Mouse (Mus musculus): ENCODE results near the gene Pdzd7. TPM values are rescaled to one million over a fixed set of nuclear protein-coding genes. Genes with fewer than 3 reads are reported as not detected.

Pdzd7 gene
- polyA plus RNA-seq, 1 experiment, result 5.0 TPM

DNA sequence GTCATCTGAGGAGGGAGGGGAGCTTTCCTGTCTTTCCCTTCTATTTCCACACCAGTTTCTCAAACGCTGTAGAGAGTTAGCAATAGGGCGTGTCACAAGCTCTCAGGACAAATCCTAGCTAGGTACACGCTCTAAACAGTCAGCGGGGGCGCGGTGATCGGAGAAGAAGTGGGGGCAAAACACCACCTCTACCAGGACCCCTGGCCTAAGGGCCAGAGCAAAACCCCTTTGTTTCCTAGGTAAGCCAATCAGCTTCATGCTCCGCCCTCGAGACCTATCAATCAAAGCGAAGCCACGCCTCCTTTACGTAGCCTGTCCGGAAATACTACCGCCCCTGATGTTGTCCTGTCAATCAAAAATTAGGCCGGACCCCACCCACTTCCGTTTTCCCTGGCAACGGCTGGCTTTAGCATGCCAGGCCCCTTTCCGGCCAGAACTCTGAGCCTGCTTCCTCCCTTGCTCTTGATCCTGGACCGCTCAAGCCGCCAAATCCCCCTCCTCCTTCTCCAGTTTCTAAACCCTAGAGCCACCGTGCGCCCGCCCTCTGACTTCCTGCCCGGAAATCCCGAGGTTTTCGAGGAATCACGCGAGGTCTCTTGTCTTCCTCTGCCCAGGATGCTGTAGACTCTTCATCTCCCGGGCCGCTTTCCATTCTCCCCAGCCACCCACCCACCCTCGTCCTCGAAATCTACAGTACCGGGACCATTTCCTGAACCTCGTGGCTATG lies 12.8 kb upstream of the Pdzd7 start:
- H3K4me2 ChIP-seq (ENCODE audit: low read depth), result peak overlapping the region; percentile 80
- H3ac ChIP-seq (ENCODE audit: control insufficient read depth, insufficient read length), result peak overlapping the region; percentile 22
- peak overlapping the region; percentile 47 for H3K4me3 ChIP-seq
- TF ChIP-seq MYOD1 (IDR thresholded peaks at IDR 0.05; ENCODE audit: control insufficient read depth in 1 of 3, insufficient read length in 2 of 3, low read depth in 2 of 3) (no peak), POLR2A (IDR thresholded peaks at IDR 0.05; ENCODE audit: insufficient read length, low read depth) (peak; percentile 49), POLR2AphosphoS2 (IDR thresholded peaks at IDR 0.05; ENCODE audit: insufficient read length, low read depth) (peak; percentile 46), USF1 (IDR thresholded peaks at IDR 0.05; ENCODE audit: low read depth) (no peak), MYOG (IDR thresholded peaks at IDR 0.05; ENCODE audit: control insufficient read depth in 1 of 3, insufficient read depth in 1 of 3, insufficient read length in 2 of 3, low read depth in 2 of 3) (no peak), TCF3 (IDR thresholded peaks at IDR 0.05; ENCODE audit: insufficient read length, low read depth) (no peak), REST (IDR thresholded peaks at IDR 0.05; ENCODE audit: insufficient read depth, insufficient read length) (no peak)
- H3K79me2 ChIP-seq (ENCODE audit: control insufficient read depth, insufficient read depth), result no peaks in the 10 kb centered on the region
- H3K27me3 ChIP-seq (ENCODE audit: control insufficient read depth, insufficient read depth, insufficient read length), result no peaks in the 10 kb centered on the region
- no peaks in the 10 kb centered on the region for H3K36me3 ChIP-seq (ENCODE audit: control insufficient read depth, insufficient read depth)

DNA sequence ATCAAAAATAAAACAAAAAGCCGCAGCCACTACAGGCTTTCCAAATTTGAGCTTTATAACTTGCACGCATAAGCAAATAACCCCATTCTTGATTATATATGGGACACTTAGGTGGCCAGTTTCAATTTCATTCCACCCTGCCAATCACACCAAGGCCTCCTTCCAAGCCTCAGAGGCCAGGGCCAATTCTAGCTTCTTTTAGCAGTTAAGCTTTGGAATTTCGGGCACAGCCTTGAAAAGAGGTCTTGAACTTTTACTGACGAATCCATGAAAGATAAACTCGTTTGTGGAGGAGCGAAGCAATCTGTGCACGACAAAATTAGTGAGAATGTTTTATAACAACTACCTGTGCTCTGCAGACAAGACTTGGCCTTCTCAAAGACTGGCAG lies 12.2 kb upstream of the Pdzd7 start:
- Histone ChIP-seq H3K4me3 (peak overlapping the region; percentile 47), H3ac (ENCODE audit: control insufficient read depth, insufficient read length) (no peak overlapping the region), H3K79me2 (ENCODE audit: control insufficient read depth, insufficient read depth) (no peaks in the 10 kb centered on the region), H3K27me3 (ENCODE audit: control insufficient read depth, insufficient read depth, insufficient read length) (no peaks in the 10 kb centered on the region), H3K36me3 (ENCODE audit: control insufficient read depth, insufficient read depth) (peaks cover under 1% of the 10 kb centered on the region), H3K4me2 (ENCODE audit: low read depth) (peak overlapping the region; percentile 80)
- TF ChIP-seq MAX (IDR thresholded peaks at IDR 0.05; ENCODE audit: low read depth) (no peak), REST (IDR thresholded peaks at IDR 0.05; ENCODE audit: insufficient read depth, insufficient read length) (no peak), TCF12 (IDR thresholded peaks at IDR 0.05; ENCODE audit: insufficient read depth, poor library complexity, severe bottlenecking) (no peak), MYOD1 (IDR thresholded peaks at IDR 0.05; ENCODE audit: control insufficient read depth in 1 of 3, insufficient read length in 2 of 3, low read depth in 2 of 3) (no peak), TCF3 (IDR thresholded peaks at IDR 0.05; ENCODE audit: insufficient read length, low read depth) (no peak), SRF (IDR thresholded peaks at IDR 0.05; ENCODE audit: control insufficient read depth, insufficient read length, low read depth) (no peak), POLR2AphosphoS2 (IDR thresholded peaks at IDR 0.05; ENCODE audit: insufficient read length, low read depth) (no peak), MYOG (IDR thresholded peaks at IDR 0.05; ENCODE audit: control insufficient read depth in 1 of 3, insufficient read depth in 1 of 3, insufficient read length in 2 of 3, low read depth in 2 of 3) (no peak), E2F4 (IDR thresholded peaks at IDR 0.05; ENCODE audit: insufficient read depth) (no peak), POLR2A (IDR thresholded peaks at IDR 0.05; ENCODE audit: insufficient read length, low read depth) (no peak), CEBPB (IDR thresholded peaks at IDR 0.05; ENCODE audit: insufficient read depth, poor library complexity, severe bottlenecking) (no peak), USF1 (IDR thresholded peaks at IDR 0.05; ENCODE audit: low read depth) (no peak)

DNA sequence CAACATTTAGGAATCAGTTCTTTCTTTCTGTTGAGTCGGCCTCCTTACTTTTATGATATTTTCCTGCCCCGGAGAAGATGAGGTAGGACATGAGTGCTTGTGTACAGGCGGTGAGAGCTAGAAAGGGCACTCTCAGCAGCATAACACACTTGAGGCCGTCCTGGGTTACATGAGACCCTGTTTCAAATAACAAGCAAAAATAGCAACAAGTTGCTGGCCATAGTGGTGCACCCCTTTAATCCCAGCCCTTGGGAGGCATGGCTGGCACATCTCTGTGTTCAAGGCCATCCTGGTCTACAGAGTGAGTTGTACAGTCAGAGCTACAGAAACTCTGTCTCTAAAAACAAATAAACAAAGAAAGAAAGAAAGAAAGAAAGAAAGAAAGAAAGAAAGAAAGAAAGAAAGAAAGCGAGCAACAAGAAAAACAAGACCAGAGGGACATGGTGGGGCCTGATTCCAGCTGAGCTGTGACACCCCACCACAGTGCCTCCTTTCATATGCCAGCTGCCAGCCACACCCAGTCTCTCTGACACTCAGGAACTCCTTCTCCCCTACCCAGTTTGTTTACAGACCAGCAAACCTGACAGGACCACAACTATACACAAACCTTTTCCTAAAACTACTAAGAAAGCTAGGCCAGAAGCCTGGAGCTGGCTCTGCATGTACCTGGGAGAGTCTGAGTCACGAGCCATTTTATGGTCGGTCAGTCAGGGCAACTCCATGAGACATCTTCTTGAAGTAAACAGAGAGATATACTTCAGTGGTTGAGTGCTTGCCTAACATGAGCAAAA lies 11.6 kb upstream of the Pdzd7 start:
- peaks cover 6% of the 10 kb centered on the region for H3K36me3 ChIP-seq (ENCODE audit: control insufficient read depth, insufficient read depth)
- H3ac ChIP-seq (ENCODE audit: control insufficient read depth, insufficient read length), result no peak overlapping the region
- peak overlapping the region; percentile 47 for H3K4me3 ChIP-seq
- H3K4me2 ChIP-seq (ENCODE audit: low read depth), result peak overlapping the region; percentile 80
- TF ChIP-seq MYOG (IDR thresholded peaks at IDR 0.05; ENCODE audit: control insufficient read depth in 1 of 3, insufficient read depth in 1 of 3, insufficient read length in 2 of 3, low read depth in 2 of 3) (peak in 2 of 3 experiments; percentile 37 to 41), MYOD1 (IDR thresholded peaks at IDR 0.05; ENCODE audit: control insufficient read depth in 1 of 3, insufficient read length in 2 of 3, low read depth in 2 of 3) (peak in 1 of 3 experiments; percentile 40), CEBPB (IDR thresholded peaks at IDR 0.05; ENCODE audit: insufficient read depth, poor library complexity, severe bottlenecking) (no peak), POLR2A (IDR thresholded peaks at IDR 0.05; ENCODE audit: insufficient read length, low read depth) (peak; percentile 18), POLR2AphosphoS2 (IDR thresholded peaks at IDR 0.05; ENCODE audit: insufficient read length, low read depth) (peak; percentile 81)
- no peaks in the 10 kb centered on the region for H3K27me3 ChIP-seq (ENCODE audit: control insufficient read depth, insufficient read depth, insufficient read length)
- H3K79me2 ChIP-seq (ENCODE audit: control insufficient read depth, insufficient read depth), result no peaks in the 10 kb centered on the region

DNA sequence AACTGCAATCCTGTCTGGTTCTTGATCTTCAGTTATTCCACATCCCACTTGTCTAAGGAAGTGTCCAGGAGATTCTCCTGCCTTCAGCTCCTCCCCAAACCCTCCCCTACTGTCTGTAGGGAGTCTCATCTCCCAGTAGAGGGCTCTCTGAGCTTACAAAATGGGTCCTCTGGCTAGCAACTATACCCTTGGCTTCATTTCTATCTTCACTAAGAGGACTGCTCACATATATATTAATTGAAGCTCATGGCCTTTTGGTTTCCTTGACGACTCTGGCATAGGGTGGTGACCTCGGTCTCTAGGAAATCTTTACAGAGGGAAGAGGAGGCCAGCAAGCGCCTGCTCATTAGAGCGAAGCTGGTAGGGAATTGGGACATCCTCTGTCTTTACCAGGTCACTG lies 10.8 kb upstream of the Pdzd7 start:
- H3K4me2 ChIP-seq (ENCODE audit: low read depth), result peak overlapping the region; percentile 80
- H3K4me3 ChIP-seq, result no peak overlapping the region
- H3K79me2 ChIP-seq (ENCODE audit: control insufficient read depth, insufficient read depth), result no peaks in the 10 kb centered on the region
- no peak overlapping the region for H3ac ChIP-seq (ENCODE audit: control insufficient read depth, insufficient read length)
- no peak for TF ChIP-seq POLR2A (IDR thresholded peaks at IDR 0.05; ENCODE audit: insufficient read length, low read depth)
- H3K27me3 ChIP-seq (ENCODE audit: control insufficient read depth, insufficient read depth, insufficient read length), result no peaks in the 10 kb centered on the region
- H3K36me3 ChIP-seq (ENCODE audit: control insufficient read depth, insufficient read depth), result peaks cover 6% of the 10 kb centered on the region

Data from myocyte (in vitro differentiated cells).